Mouse (Mus musculus) stomach, adult 2 months (tissue): ENCODE measurements around the gene Ino80. TPM values are rescaled to one million over a fixed set of nuclear protein-coding genes. Genes with fewer than 3 reads are reported as not detected.

Experiments used
- polyA plus RNA-seq: library from polyadenylated mRNA; depleted of rRNA; stranded (reverse); fragments of >200 nt; gene quantifications from 2 replicates; pipeline ENCODE4 v1.2.3, GENCODE M21; 2012; rRNA removed

Gene Ino80
- 2.0 and 2.6 TPM in 2 replicates for polyA plus RNA-seq

DNA sequence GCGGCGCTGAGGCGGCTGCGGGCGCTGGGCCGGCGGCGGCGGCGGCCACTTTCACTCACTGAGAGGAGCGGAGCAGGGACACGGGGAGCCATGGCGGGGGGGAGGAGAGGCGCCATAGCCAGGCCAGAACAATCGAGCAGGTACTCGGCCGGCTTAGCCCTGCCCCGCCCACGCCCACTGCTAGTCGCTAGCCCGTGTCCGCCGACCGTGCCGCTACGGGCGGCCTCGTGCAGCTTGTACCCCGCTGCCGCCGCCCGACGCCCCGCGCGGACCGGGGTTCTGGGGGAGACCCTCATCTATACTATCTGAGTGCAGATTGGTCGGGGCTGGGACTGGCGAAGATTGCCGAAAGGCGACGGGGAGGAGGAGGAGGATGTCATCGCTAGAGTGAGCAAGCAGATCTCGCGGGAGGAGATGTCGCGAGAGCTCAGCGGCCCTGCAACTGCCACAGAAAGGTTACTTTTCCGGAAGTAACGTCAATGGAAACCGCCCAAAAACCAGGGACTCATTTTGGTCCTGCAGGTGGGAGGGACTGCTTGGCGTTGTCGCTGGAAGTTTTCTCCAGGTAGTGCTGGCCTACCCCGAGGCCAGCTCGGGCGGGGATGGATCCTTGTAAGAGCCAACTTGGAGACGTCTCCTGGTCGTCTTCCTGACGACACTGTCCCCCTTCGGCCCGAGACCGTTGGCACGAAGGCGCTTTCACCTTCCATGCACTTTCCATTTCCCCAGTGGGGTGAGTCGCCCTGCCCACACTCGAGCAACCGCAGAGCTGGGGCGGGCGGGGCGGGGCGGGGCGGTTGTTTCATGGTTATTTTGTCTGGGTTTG, at the start of gene Ino80:
Gene Ino80, minus strand, starts transcription at position 117 of the 826 bp plus-strand sequence.

DNA sequence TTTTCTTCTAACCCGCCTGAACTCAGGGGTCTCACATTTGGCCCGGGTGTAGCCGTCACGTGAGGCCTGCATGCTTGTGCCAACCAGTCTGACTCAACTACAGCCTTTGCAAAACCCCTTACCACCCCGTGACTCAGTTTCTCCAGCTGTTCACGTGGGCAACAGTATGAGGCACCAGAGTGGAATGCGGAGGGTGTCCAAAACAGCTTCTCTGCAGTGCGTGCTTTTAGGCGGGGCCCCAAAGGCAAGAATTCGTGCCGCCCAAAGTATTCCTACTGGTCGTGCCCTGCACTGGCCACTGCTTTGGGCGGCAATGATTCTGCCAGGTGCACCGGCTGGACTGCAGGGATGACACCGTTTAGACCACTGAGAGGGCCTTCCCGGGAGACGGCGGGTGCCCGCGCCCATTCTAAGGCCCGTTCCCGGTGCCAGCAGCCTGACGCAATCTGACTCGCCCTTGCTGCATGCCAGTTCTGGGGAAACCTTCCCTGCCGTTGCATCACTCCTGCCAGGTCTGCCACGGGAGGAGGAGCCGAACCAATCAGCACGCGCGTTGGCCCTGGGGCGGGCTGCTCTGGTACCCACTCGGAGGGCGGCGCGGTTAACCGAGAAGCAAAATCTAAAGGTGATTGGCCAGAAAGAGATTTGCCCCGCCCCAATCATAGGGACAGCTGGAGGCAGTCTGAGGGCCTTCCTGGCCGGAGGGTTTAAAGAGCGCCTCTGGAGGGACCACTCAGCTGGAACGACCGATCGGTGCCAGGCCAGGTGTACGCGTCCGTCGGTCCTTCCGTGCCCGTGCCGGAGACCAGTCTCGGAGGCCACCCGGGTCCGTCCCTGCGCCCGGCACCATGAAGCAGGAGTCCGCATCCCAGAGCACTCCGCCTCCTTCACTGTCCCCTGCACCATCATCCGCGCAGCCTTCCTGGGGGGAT, 126.7 kb downstream of the Ino80 start, which contains the start of gene Chac1:
Gene Chac1, plus strand, starts transcription at position 675 of the 932 bp plus-strand sequence.

DNA sequence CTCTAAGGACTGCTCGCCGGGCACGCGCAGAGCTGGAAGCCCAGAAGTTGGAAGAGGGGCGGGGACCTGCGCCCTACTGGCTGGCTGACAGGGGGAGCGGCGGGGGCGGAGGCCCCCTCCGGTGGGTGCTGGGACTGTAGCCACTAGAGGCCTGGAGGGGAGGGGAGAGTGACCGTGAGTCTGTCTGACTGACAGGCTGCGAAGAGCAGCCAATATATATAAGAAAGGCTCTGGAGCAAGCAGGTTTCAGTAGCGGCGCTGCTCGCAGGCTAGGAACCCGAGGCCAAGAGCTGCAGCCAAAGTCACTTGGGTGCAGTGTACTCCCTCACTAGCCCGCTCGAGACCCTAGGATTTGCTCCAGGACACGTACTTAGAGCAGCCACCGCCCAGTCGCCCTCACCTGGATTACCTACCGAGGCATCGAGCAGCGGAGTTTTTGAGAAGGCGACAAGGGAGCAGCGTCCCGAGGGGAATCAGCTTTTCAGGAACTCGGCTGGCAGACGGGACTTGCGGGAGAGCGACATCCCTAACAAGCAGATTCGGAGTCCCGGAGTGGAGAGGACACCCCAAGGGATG, 151.8 kb downstream of the Ino80 start, which contains the start of gene Dll4:
Gene Dll4, plus strand, starts transcription at position 217 of the 576 bp plus-strand sequence.

Other genes with a start within 250 kb of the Ino80 start
- 0.51 and 0.58 TPM in 2 replicates for gene Ppp1r14d, start 247.8 kb downstream of the Ino80 start, polyA plus RNA-seq
- 28.1 and 42.0 TPM in 2 replicates for gene Spint1, start 240.3 kb downstream of the Ino80 start, polyA plus RNA-seq
- gene Rhov, start 206.4 kb downstream of the Ino80 start, polyA plus RNA-seq: 2.3 and 5.3 TPM in 2 replicates
- 8.7 and 10.1 TPM in 2 replicates for gene Vps18, start 188.9 kb downstream of the Ino80 start, polyA plus RNA-seq
- gene Dll4, start 151.9 kb downstream of the Ino80 start, polyA plus RNA-seq: 2.8 and 3.1 TPM in 2 replicates
- 10.7 and 16.8 TPM in 2 replicates for gene Chac1, start 126.5 kb downstream of the Ino80 start, polyA plus RNA-seq
- 0.05 TPM in 1 of 2 replicates, not detected in the other for gene Exd1, start 69.9 kb upstream of the Ino80 start, polyA plus RNA-seq
- 70.6 and 77.7 TPM in 2 replicates for gene Chp1, start 70.0 kb upstream of the Ino80 start, polyA plus RNA-seq
- gene Nusap1, start 140.6 kb upstream of the Ino80 start, polyA plus RNA-seq: 0.10 and 0.21 TPM in 2 replicates
- 2.5 and 3.0 TPM in 2 replicates for gene Oip5, start 140.8 kb upstream of the Ino80 start, polyA plus RNA-seq
- gene Ndufaf1, start 185.1 kb upstream of the Ino80 start, polyA plus RNA-seq: 0.22 and 0.49 TPM in 2 replicates
- 3.2 and 3.7 TPM in 2 replicates for gene Rtf1, start 197.4 kb upstream of the Ino80 start, polyA plus RNA-seq